Mouse (Mus musculus): Measurements from ENCODE around the gene Lpcat3. TPM values are rescaled to one million over a fixed set of nuclear protein-coding genes. Genes with fewer than 3 reads are reported as not detected.

Gene Lpcat3
- 54.5 TPM for polyA plus RNA-seq (2017; shearing (Covaris generic))

DNA sequence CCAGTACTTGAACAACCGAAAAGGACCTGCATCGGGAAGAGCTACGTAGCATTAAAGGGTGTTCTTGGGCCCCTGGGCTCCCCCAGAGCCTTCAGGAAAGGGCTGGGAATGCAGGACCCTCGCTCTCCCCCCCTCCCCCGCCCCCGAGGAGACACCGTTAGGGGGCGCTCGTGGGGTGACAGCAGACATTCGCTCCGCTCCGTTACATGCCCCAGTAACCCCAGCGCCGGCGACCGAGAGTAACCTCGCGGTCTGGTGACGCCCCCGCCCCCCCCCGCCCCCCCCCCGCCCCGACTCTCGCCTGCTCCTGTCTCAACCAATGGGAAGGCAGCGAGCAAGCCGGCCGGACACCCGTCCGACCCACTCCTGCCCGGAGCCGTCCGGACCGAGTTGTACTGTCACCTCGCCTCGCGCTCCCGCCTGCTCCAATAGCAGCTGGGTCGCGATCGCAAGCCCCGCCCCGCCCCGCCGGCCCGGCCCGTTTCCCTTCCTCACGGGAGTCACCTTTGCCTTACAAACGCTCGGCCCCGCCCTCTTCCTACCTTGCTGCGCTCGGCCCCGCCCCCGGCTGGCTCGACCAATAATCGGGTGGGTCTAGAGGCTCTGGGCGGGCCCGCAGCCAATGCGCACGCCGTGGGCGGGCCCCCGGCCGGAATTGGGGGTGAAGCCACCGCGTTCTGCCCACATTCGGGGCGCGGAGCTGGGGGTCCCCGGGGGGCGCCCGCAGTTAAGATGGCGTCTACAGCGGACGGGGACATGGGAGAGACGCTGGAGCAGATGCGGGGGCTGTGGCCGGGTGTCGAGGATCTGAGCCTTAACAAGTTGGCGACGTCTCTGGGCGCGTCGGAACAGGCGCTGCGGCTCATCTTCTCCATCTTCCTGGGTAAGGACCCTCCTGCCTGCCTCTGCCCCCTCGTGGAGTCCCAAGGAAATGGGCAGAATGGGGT, at the start of gene Lpcat3:
Lpcat3 (plus strand) TSS at position 551 of the 947 bp plus-strand sequence.

DNA sequence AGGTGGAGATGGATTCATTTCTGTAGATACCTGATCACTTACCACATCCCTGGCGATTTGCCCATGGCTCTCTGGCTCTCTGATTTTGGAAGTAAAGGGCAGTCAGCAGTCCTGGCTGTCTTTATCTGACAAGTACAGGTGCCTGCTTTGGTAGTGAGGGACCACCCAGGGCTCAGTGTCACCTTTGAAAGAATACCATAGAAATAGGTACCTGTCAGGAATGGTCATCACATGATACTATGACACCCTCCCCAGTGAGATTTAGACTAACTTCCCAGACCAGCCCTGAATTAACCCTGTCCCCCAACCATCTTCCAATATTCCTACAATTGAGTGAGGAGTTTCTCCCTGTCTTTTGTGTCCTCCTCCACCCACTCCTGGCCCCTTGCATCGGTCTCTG, 26.8 kb upstream of the Lpcat3 start, which contains the start of gene C1s2:
C1s2 (minus strand) TSS at position 101 of the 400 bp plus-strand sequence.

GRCm38 (mm10) chr6:124711824-124712782, 49.3 kb downstream of the Lpcat3 start, which contains the start of the genes Emg1 and Phb2:
TSS of gene Emg1 (minus strand) at chr6:124712178.
TSS of gene Phb2 (plus strand) at chr6:124712336.

GRCm38 (mm10) chr6:124738511-124739023, 75.7 kb downstream of the Lpcat3 start, which contains the start of gene Ptpn6:
TSS of gene Ptpn6 (minus strand) at chr6:124738714.

DNA sequence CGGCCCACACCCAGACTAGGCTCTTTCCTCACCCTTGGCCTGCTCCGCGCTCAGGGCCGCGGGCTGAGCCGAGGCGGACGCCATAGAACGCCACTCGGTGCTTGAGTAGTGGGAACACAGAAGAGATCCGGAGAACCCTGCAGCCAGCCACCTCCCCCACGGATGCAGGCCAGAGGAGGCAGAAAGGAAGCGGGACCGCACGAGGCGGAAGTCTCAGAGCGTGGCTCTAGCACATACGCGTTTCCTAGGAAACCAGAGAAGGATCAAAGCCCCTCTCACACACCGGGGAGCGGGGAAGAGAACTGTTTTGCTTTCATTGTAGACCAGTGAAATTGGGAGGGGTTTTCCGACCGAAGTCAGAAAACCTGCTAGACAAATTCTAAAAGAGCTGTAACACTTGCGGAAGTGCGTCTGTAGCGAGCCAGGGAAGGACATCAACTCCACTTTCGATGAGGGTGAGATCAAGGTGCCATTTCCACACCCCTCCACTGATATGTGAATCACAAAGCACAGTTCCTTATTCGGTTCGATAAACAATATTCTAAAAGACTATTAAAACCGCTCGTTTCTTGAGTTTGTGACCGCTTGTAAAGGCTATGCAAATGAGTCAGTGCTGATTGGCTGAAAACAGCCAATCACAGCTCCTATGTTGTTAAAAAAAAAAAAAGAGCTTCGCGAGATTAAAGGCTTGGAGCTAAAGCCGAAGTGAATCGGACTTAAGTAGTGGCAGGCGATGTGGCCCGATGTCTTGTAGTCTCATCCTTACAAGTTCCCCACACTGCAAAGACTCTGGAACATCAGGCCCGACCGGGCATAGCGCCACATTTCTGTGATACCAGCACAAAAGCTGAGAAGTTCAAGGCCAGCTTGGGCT, 78.3 kb downstream of the Lpcat3 start, which contains the start of gene Grcc10:
Grcc10 (minus strand) TSS at position 487 of the 874 bp plus-strand sequence.

Other genes starting within 250 kb of the Lpcat3 start
- gene Pex5, start 248.0 kb upstream of the Lpcat3 start, polyA plus RNA-seq (2017; shearing (Covaris generic)), result 67.9 TPM
- 0.85 TPM for gene Clstn3, start 198.2 kb upstream of the Lpcat3 start, polyA plus RNA-seq (2017; shearing (Covaris generic))
- gene C1rl, start 169.9 kb upstream of the Lpcat3 start, polyA plus RNA-seq (2017; shearing (Covaris generic)), result not detected
- gene C1ra, start 150.6 kb upstream of the Lpcat3 start, polyA plus RNA-seq (2017; shearing (Covaris generic)), result not detected
- gene C1s1, start 120.7 kb upstream of the Lpcat3 start, polyA plus RNA-seq (2017; shearing (Covaris generic)), result not detected
- not detected for gene C1rb, start 92.7 kb upstream of the Lpcat3 start, polyA plus RNA-seq (2017; shearing (Covaris generic))
- gene C1s2, start 26.9 kb upstream of the Lpcat3 start, polyA plus RNA-seq (2017; shearing (Covaris generic)), result not detected
- 347 TPM for gene Emg1, start 49.2 kb downstream of the Lpcat3 start, polyA plus RNA-seq (2017; shearing (Covaris generic))
- gene Phb2, start 49.3 kb downstream of the Lpcat3 start, polyA plus RNA-seq (2017; shearing (Covaris generic)), result 133 TPM
- 209 TPM for gene Ptpn6, start 75.7 kb downstream of the Lpcat3 start, polyA plus RNA-seq (2017; shearing (Covaris generic))
- gene Grcc10, start 78.3 kb downstream of the Lpcat3 start, polyA plus RNA-seq (2017; shearing (Covaris generic)), result 275 TPM
- not detected for gene Gm45234, start 93.0 kb downstream of the Lpcat3 start, polyA plus RNA-seq (2017; shearing (Covaris generic))
- 40.2 TPM for gene Atn1, start 93.5 kb downstream of the Lpcat3 start, polyA plus RNA-seq (2017; shearing (Covaris generic))
- gene Eno2, start 106.6 kb downstream of the Lpcat3 start, polyA plus RNA-seq (2017; shearing (Covaris generic)), result 2.5 TPM
- 2.6 TPM for gene Lrrc23, start 116.7 kb downstream of the Lpcat3 start, polyA plus RNA-seq (2017; shearing (Covaris generic))
- 1.4 TPM for gene Spsb2, start 145.6 kb downstream of the Lpcat3 start, polyA plus RNA-seq (2017; shearing (Covaris generic))
- 40.1 TPM for gene Tpi1, start 151.3 kb downstream of the Lpcat3 start, polyA plus RNA-seq (2017; shearing (Covaris generic))
- gene Usp5, start 166.5 kb downstream of the Lpcat3 start, polyA plus RNA-seq (2017; shearing (Covaris generic)), result 90.0 TPM
- 4.0 TPM for gene Cdca3, start 166.5 kb downstream of the Lpcat3 start, polyA plus RNA-seq (2017; shearing (Covaris generic))
- gene Gnb3, start 177.2 kb downstream of the Lpcat3 start, polyA plus RNA-seq (2017; shearing (Covaris generic)), result not detected
- not detected for gene P3h3, start 194.7 kb downstream of the Lpcat3 start, polyA plus RNA-seq (2017; shearing (Covaris generic))
- 0.10 TPM for gene Gpr162, start 201.0 kb downstream of the Lpcat3 start, polyA plus RNA-seq (2017; shearing (Covaris generic))
- 550 TPM for gene Cd4, start 225.2 kb downstream of the Lpcat3 start, polyA plus RNA-seq (2017; shearing (Covaris generic))
- gene Lag3, start 248.7 kb downstream of the Lpcat3 start, polyA plus RNA-seq (2017; shearing (Covaris generic)), result not detected

All from naive thymus-derived CD4-positive, alpha-beta T cell, adult 5 months (primary cell).